Mouse (Mus musculus): ENCODE measurements around the gene Cltc.

Cltc gene

GRCm38 (mm10) chr11:86737301-86738000, 19.9 kb downstream of the Cltc start:
- DNase-seq = no peak

- no peak for DNase-seq
Measured at GRCm38 (mm10) chr11:86734993-86735392, 22.4 kb downstream of the Cltc start.

GRCm38 (mm10) chr11:86734241-86734939, 23.0 kb downstream of the Cltc start:
- no peak for DNase-seq

- no peak for DNase-seq
Measured at GRCm38 (mm10) chr11:86731443-86731842, 25.9 kb downstream of the Cltc start.

DNA sequence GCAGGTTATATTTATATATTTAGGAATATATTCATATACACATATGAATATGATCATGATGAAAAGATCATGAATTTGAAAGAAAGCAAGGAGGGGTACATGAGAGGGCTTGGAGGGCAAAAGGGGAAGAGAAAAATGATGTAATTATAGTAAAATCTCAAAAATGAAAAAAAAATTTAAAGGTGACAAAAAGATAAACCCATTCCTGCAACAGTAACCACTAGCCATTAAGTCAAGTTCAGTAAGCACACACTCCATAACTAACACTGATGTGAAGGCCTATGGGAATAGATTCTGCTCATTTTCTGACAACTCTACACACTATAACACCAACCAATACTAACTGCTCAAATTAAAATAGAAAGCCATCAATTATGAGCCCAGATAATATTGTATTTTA, 31.8 kb downstream of the Cltc start:
- no peak for DNase-seq

DNA sequence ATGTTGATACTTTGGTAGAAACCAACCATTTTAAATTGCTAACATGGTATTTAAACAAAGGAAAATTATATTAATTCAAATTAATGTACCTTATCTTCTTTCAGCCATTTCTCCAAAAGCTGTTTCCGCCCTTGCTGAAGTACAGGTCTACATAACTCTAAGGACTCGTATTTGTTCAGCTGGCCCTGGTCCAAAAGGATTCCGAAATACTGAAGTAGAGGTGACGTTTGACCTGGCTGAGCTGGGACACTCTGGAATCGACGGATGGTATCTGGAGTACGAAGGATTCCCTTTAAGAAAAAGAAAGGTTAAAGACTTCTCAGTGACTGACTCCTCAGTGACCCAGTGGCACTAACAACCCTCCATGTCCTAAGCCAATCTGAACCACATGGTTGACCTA, 32.4 kb downstream of the Cltc start:
- DNase-seq = no peak

DNA sequence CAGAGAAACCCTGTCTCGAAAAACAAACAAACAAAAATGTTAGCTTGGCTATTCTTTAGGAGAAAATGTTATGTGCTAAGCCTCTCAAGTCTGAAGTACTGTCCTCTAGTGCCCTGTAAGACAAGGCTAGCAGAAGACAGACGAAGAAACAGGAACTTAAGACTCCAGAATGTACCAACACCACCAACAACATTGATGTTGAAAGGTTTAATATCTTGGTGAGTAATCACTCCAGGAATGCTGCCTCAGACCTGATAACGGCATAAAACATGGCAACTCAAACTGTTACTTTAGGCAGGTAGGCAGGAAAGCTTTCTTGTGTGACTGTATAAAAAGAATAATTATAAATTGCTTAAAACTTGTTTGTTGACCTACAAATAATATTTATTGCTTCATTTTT, 33.4 kb downstream of the Cltc start:
- DNase-seq = no peak

- no peak for DNase-seq
Measured at GRCm38 (mm10) chr11:86719390-86719789, 38.0 kb downstream of the Cltc start.

- no peak for DNase-seq
Measured at GRCm38 (mm10) chr11:86718369-86718768, 39.0 kb downstream of the Cltc start.

GRCm38 (mm10) chr11:86717306-86718065, 39.9 kb downstream of the Cltc start:
- no peak for DNase-seq

- DNase-seq = no peak
Measured at GRCm38 (mm10) chr11:86714606-86715005, 42.8 kb downstream of the Cltc start.

GRCm38 (mm10) chr11:86701151-86701550, 56.2 kb downstream of the Cltc start:
- DNase-seq = no peak

- DNase-seq = no peak
Measured at GRCm38 (mm10) chr11:86695461-86695860, 61.9 kb downstream of the Cltc start.

- no peak for DNase-seq
Measured at GRCm38 (mm10) chr11:86692546-86692945, 64.8 kb downstream of the Cltc start.

GRCm38 (mm10) chr11:86691956-86692355, 65.4 kb downstream of the Cltc start:
- no peak for DNase-seq

DNA sequence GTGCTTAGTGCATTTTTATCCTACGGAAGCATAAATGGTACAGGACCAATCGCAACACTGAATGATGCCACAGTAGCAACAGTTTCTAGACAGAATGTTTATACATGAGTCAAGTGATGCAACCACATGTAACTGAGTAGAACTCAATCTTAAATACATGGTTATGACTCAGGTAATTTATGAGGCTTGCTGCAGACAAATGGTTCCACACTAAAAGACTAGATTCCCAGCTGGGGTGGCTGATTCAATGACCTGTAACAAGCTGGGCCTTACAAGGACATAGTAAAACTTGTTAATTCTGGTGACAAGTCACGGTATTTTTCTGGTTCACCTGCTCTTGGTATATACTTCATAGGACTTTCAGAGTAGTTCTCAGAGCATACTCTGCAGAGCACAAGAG, 65.9 kb downstream of the Cltc start:
- no peak for DNase-seq

DNA sequence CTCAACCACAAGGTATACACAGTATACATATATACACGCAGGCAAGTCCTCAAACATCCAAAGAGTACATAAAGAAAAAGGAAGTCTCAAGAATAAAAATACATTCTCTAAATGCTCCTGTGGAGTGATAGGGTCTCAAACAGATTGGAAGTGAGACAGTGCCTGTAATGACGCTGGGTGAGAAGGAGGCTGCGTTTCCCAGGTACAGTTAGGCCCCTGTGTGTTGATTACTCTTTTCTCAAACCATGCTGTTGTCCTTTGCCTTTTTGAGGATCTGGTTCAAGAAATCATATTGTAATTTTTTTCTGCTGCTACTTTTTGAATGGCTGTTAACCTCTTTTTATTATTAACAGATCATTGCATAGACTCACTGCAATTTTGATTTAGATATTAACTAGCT, 67.0 kb downstream of the Cltc start:
- no peak for DNase-seq

- DNase-seq = no peak
Measured at GRCm38 (mm10) chr11:86685366-86685765, 72.0 kb downstream of the Cltc start.

DNA sequence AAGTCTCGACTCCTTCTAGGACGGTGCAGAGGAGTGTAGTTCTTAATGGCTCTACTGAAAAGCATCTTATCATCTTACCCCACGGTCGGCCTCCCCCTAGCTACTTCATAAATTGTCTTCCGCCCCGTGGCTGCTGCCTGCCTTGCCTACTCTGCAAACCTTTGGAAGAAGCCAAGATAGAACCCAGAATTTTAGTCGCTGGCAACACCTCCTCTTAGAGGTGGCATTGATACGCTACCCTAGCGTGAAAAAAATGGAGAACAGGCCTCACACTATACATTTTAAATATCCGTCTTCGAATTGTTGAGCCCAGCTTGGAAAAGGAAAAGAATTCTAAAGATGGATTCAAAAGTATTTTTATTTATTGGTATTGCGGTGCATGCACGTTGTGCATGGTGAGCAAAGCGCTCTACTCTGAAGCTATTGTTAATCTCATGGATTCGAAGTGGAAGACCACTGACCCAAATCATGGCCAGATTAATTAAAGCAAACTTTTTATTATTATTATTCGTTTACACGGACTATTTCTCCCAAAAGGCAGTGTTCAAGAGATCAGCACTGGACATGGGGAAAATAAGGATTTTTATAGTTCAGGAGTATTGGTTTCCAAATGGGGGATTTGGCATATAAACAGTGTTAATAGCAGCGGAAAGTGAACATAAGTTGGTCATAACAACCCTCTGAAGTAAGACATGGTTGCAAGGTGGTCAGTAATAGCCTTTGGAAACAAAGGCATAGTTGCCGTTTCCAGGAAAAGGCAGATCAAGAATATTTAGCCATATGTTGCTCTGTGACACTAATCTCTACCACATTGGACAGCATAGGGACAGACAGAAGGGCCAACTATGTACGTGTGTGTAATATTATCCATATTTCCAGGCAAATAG, 73.0 kb downstream of the Cltc start:
- no peak for DNase-seq

DNA sequence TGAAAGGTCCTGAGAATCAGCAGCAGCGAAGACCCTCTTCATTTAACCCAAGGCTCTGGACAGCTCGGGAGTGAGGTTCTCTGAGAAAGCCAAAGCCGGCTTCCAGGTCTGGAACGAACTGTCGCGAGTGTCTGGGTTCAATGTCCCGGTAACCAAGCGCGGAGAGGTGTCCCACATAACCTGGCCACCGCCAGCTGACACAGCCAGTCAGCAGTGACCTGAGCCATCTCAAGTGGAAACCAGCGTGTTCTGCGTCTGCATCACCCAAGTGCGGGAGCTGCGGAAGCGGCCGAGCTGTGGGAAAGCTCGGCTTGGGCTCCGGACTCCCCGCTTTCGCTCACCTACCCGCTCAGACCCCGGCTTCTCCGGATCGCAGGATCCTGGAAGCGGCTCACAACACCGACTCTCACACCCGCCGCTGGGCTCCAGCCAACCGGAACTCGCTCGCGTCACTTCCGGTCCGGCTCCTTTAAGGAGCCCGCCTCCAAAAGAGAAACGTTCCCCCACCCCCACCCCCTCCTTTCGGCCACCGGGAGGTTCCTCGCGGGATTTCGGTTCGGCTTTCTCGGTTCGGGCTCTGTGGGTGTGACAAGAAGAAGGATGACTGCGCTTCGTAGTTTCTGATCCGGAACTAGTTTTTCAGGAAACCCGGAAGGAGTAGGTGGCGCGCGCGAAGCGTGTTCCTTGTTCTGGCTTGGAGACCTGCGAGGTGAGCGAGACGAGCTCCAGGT, 73.8 kb downstream of the Cltc start, which contains the start of the genes Vmp1 and Ptrh2:
Gene Vmp1 (minus strand): TSS at position 442 of the 731 bp plus-strand sequence.
Gene Ptrh2 (plus strand): TSS at position 591 of the 731 bp plus-strand sequence.
- DNase-seq = peak; percentile 90

DNA sequence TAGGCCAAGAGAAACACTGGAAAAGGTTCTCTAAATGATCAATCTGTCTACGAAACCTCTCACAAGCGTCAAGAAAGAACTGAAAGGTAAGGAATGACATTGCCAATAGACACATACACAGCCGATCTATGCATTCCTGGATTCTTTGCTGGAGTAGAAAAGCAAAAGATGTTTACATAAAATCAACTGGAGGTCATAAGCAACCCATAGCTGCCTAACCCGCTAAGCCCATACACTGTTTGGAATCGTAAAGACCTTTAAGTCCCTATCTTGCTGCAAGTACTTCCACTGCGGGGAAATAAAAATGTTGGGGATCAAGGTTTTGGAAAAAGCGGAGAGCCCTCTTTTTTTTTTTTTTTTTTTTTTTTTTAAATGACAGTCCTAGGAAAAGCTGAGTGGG, 74.5 kb downstream of the Cltc start:
- DNase-seq = no peak

GRCm38 (mm10) chr11:86681423-86681822, 75.9 kb downstream of the Cltc start:
- DNase-seq = no peak

Measured in cerebellum, adult 9-11 months (tissue).